Mouse (Mus musculus) embryonic facial prominence, embryonic 14.5 days (tissue): ENCODE data around the gene Gse1. TPM values are rescaled to one million over a fixed set of nuclear protein-coding genes. Genes with fewer than 3 reads are reported as not detected.

ENCODE experiments used
- ATAC-seq: fragments of 200-750 bp; cut with Nextera tagmentation; 2 replicates; pipeline ENCODE4 v1.8.0; 2017; ENCODE audit warnings: low read depth, moderate number of reproducible peaks, moderate TSS enrichment
- DNase-seq: peaks from one replicate; pipeline ENCODE4 v3.0.0-alpha.2; 2015; ENCODE audit warnings: low spot score
- H3K27ac ChIP-seq: fragments of 300-500 bp; sonication (generic); replicated peaks from 2 replicates; pipeline ENCODE4 v1.5.1; 2014; ENCODE audit warnings: low read depth, mild to moderate bottlenecking, low read length, moderate library complexity
- H3K27me3 ChIP-seq: fragments of 300-500 bp; sonication (generic); replicated peaks from 2 replicates; pipeline ENCODE4 v1.6.1; 2014; ENCODE audit warnings: low read length; ENCODE audit not compliant: control insufficient read depth, insufficient read depth
- H3K36me3 ChIP-seq: fragments of 300-500 bp; sonication (generic); 2 replicates; pipeline ENCODE4 v1.6.1; 2014; ENCODE audit warnings: low read length, mixed read lengths; ENCODE audit not compliant: control insufficient read depth, insufficient read depth
- H3K4me1 ChIP-seq: fragments of 300-500 bp; sonication (generic); 2 replicates; pipeline ENCODE4 v1.6.1; 2014; ENCODE audit warnings: antibody characterized with exemption, low read length; ENCODE audit not compliant: control insufficient read depth, insufficient read depth
- H3K4me2 ChIP-seq: fragments of 300-500 bp; sonication (generic); 2 replicates; pipeline ENCODE4 v1.6.1; 2014; ENCODE audit warnings: low read depth, mild to moderate bottlenecking, low read length, moderate library complexity, mixed read lengths
- H3K4me3 ChIP-seq: fragments of 300-500 bp; sonication (generic); 2 replicates; pipeline ENCODE4 v1.5.1; 2014; ENCODE audit warnings: low read depth, mild to moderate bottlenecking, low read length
- H3K9ac ChIP-seq: fragments of 300-500 bp; sonication (generic); 2 replicates; pipeline ENCODE4 v1.6.1; 2014; ENCODE audit warnings: low read depth, mild to moderate bottlenecking, low read length, moderate library complexity, mixed read lengths
- H3K9me3 ChIP-seq: fragments of 300-500 bp; sonication (generic); 2 replicates; pipeline ENCODE4 v1.6.1; 2016; ENCODE audit warnings: low read length; ENCODE audit not compliant: control insufficient read depth
- WGBS: fragments of 180-500 bp; shearing (Covaris S2); extraction: QIAGEN DNeasy Blood & Tissue Kit; methylation state at CpG from one replicate; pipeline ENCODE4 v1.1.7; 2014; 5-methylcytosine and 5-hydroxymethylcytosine counted together
- polyA plus RNA-seq: library from polyadenylated mRNA; unstranded; fragments of >200 nt; fragmentation: Nextera tagmentation; extraction: Ambion mirVana; gene quantifications from 2 replicates; pipeline ENCODE4 v1.2.1, GENCODE M21; 2014

Gse1 gene
- polyA plus RNA-seq, 1 experiment from 2014 or later = 8.7 TPM

GRCm38 (mm10) chr8:120471166-120471565 lies 242.9 kb downstream of the Gse1 start:
- WGBS = 11% methylated on average over 7 of the region's 7 CpGs
- Histone ChIP-seq H3K4me2 (no peak overlapping the region), H3K36me3 (no peaks in the 10 kb centered on the region), H3K27me3 (no peaks in the 10 kb centered on the region), H3K9me3 (no peaks in the 10 kb centered on the region), H3K4me3 (no peak overlapping the region), H3K4me1 (peaks cover 21% of the 10 kb centered on the region), H3K27ac (no peak overlapping the region), H3K9ac (no peak overlapping the region)
- no peak for DNase-seq
- ATAC-seq = no peak

DNA sequence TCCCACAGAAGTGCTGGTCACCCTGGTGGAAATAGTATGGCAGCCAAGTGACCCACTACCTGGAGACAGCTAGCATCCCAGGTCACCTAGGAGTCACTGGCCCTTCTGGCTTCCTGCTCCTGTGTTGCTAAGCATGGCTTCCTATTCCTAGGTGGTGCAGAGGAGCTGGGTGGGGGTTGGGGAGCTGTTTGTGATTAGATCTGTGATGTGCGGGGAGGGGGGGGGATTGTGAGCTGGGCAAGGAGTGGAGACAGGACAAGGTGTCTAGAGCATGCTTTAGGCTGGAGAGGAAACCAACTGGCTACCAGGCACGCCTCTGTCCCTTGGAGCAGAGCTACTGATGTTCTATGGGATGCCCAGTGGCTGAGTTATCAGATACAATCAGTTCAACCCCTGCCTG lies 243.5 kb downstream of the Gse1 start:
- Histone ChIP-seq H3K4me2 (no peak overlapping the region), H3K9ac (no peak overlapping the region), H3K36me3 (no peaks in the 10 kb centered on the region), H3K9me3 (no peaks in the 10 kb centered on the region), H3K27me3 (no peaks in the 10 kb centered on the region), H3K4me1 (peaks cover 21% of the 10 kb centered on the region), H3K27ac (no peak overlapping the region), H3K4me3 (no peak overlapping the region)
- ATAC-seq (0 out of 2 replicates have a peak, but pooled peaks have one; percentile 5), DNase-seq (no peak)
- WGBS = 57% methylated on average over 2 of the region's 2 CpGs

DNA sequence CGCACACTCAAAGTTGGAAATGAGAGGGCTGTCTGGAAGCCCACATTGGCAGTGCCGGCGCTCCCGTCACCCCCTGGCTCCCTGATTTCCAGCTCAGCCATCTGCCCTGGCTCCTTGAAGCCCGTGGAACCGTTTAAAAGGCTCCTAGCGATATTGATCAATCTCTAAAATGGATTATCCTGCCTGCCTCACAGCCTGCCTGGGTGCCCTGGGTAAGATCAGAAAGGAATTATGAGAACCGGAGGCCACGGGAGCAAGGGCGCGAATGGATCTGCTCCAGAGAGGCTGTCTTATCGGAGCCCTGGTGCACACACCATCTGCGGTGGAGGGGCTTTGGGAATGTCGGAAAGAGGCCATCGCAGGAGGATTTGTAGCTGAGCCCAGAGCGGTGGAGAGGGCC lies 244.0 kb downstream of the Gse1 start:
- no peak for DNase-seq

GRCm38 (mm10) chr8:120473729-120474364 lies 245.6 kb downstream of the Gse1 start:
- Histone ChIP-seq H3K9ac (no peak overlapping the region), H3K4me1 (peaks cover 20% of the 10 kb centered on the region), H3K36me3 (no peaks in the 10 kb centered on the region), H3K4me3 (no peak overlapping the region), H3K9me3 (no peaks in the 10 kb centered on the region), H3K27ac (no peak overlapping the region), H3K4me2 (no peak overlapping the region), H3K27me3 (no peaks in the 10 kb centered on the region)
- 89% methylated on average over 13 of the region's 13 CpGs for WGBS
- DNase-seq (no peak), ATAC-seq (no peak)

More for the DNA sequence above, 244.0 kb downstream of the Gse1 start:
- Histone ChIP-seq H3K4me3 (no peak overlapping the region), H3K4me2 (0 out of 2 replicates have a peak overlapping the region, but pooled peaks have one; percentile 8), H3K4me1 (peaks cover 20% of the 10 kb centered on the region), H3K9ac (no peak overlapping the region), H3K9me3 (no peaks in the 10 kb centered on the region), H3K27ac (no peak overlapping the region; the same call in 1 of the 2 replicates), H3K27me3 (no peaks in the 10 kb centered on the region), H3K36me3 (no peaks in the 10 kb centered on the region)
- ATAC-seq = peak; percentile 9; the same call in 1 of the 2 replicates
- 31% methylated on average over 15 of the region's 16 CpGs for WGBS

DNA sequence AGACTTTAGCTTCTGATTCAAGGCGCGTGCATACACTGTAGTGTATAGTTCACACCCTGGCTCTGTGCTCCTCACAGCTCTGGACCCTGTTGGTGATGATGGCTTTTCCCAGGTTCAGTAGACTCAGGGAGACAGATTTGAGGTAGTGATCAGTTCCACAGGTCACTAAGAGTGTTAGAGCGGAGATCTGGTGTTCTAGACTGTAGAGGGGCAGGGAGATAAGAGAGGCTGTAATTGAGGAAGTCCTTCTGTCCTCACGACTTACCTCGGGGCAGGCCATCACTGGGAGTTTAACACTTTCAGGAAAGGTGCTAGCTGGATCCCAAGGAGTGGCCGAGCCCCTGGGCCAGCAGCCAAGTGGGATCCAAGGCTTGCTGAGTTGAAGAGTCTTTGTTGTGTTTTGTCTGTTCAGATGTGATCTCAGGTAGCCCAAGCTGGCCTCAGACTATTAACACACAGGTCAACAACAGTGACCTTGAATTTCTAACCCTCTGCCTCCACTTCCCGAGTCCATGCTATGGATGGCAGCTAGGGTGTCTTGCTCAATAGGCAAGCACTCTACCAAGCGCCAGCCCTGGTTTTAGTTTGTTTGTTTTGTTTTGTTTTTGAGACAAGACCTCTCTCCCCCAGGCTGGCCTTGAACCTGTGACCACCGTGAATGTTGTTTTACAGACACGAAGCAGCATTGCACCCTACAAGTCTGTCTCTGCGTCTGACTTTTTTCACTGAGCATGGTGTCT lies 246.4 kb downstream of the Gse1 start:
- peaks cover 20% of the 10 kb centered on the region for H3K4me1 ChIP-seq
- 75% methylated on average over 11 of the region's 11 CpGs for WGBS

DNA sequence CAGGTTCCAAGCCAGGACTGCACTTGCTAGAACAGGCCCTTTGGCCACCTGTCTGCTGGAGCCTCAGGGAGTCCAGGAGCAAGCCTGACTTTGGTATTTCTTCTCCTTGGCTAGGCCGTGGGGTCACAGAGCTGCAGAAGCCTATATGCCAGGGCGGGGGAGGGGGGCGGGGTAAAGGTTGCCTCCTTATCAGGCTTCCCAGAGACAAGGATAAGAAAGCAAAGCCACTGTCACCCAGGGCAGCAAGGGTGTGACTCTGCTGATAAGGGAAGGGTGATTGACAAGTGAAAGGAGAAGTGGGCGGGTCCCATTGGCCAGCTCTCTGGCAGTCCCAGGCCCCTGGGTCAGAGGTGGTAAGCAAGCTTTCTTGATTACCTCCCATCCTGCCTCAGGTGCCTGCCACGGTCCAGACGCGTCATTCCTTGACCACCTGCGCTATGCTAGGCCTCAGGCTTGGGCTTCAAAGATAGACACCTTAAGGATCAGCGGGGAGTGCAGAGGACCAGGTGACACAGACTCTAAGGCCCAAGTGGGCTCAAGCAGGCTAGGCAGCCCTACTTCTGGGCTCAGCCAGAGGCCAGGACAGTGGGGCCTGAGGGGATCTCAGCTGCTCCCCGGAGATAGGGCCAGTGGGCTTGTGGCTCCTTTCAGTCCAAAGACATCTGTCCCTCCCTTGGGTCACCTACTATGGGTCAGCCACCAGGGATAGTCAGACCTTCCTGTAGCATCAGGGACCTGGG lies 247.4 kb downstream of the Gse1 start:
- Histone ChIP-seq H3K4me2 (no peak overlapping the region), H3K9ac (no peak overlapping the region), H3K27ac (no peak overlapping the region), H3K36me3 (no peaks in the 10 kb centered on the region), H3K27me3 (no peaks in the 10 kb centered on the region), H3K4me3 (no peak overlapping the region), H3K9me3 (no peaks in the 10 kb centered on the region), H3K4me1 (peaks cover 20% of the 10 kb centered on the region)
- ATAC-seq (no peak), DNase-seq (no peak)
- WGBS = 73% methylated on average over 9 of the region's 10 CpGs

More for the DNA sequence above, 246.4 kb downstream of the Gse1 start:
- no peak for DNase-seq
- no peak for ATAC-seq
- no peak overlapping the region for H3K4me3 ChIP-seq
- no peaks in the 10 kb centered on the region for H3K36me3 ChIP-seq
- no peak overlapping the region for H3K4me2 ChIP-seq
- H3K27ac ChIP-seq = no peak overlapping the region
- H3K27me3 ChIP-seq = no peaks in the 10 kb centered on the region
- H3K9me3 ChIP-seq = no peaks in the 10 kb centered on the region
- H3K9ac ChIP-seq = no peak overlapping the region

GRCm38 (mm10) chr8:120476711-120477575 lies 248.7 kb downstream of the Gse1 start:
- no peak overlapping the region for H3K27ac ChIP-seq
- no peaks in the 10 kb centered on the region for H3K27me3 ChIP-seq
- no peak for DNase-seq
- H3K9me3 ChIP-seq = no peaks in the 10 kb centered on the region
- no peak overlapping the region for H3K4me3 ChIP-seq
- H3K4me2 ChIP-seq = no peak overlapping the region
- H3K4me1 ChIP-seq = peaks cover 7% of the 10 kb centered on the region
- H3K36me3 ChIP-seq = no peaks in the 10 kb centered on the region
- 43% methylated on average over 25 of the region's 25 CpGs for WGBS
- 0 out of 2 replicates have a peak, but pooled peaks have one; percentile 14 for ATAC-seq
- H3K9ac ChIP-seq = no peak overlapping the region

DNA sequence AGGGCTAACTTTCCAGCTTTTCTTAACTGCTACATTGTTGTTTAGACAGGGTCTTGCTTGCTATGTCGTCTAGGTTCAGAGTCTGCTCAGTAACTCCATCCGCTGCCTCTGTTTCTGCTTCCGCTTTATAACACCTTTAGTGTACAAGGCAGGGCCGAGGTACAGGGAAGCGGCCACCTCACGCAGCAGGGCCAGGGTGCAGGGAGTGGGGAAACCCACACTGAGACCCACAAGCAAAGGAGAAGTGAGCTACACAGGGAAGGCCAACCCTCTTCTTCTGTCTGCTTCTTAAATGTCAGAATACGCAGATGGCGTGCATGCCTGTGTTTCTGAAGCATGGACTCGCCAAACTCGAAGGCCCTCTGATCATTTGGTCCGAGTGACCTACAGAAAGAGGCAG lies 250.5 kb downstream of the Gse1 start:
- Histone ChIP-seq H3K4me3 (no peak overlapping the region), H3K27me3 (no peaks in the 10 kb centered on the region), H3K9ac (no peak overlapping the region), H3K4me1 (peaks cover 9% of the 10 kb centered on the region), H3K27ac (no peak overlapping the region), H3K9me3 (no peaks in the 10 kb centered on the region), H3K36me3 (no peaks in the 10 kb centered on the region), H3K4me2 (no peak overlapping the region)
- DNase-seq = no peak
- 90% methylated on average over 11 of the region's 11 CpGs for WGBS
- no peak for ATAC-seq
